Mouse (Mus musculus) hindbrain, embryonic 15.5 days (tissue): ENCODE measurements at regions not wholly inside any gene's neighbourhood (a gene's known extent, or its start where the extent isn't known, plus 50 kb on each side); places are given as distances from the start of the nearest gene placed in this dataset.

Experiments used
- ATAC-seq: fragments of 200-750 bp; cut with Nextera tagmentation; 2 replicates; pipeline ENCODE4 v1.8.0; 2017; ENCODE audit warnings: low read depth, moderate number of reproducible peaks, moderate TSS enrichment; ENCODE audit not compliant: low FRiP score
- H3K27ac ChIP-seq: fragments of 300-500 bp; sonication (generic); replicated peaks from 2 replicates; pipeline ENCODE4 v1.5.1; 2015; ENCODE audit warnings: mild to moderate bottlenecking, inconsistent platforms
- H3K27me3 ChIP-seq: fragments of 300-500 bp; sonication (generic); 2 replicates; pipeline ENCODE4 v1.6.1; 2015; ENCODE audit warnings: control low read depth, inconsistent platforms
- H3K36me3 ChIP-seq: fragments of 300-500 bp; sonication (generic); 2 replicates; pipeline ENCODE4 v1.6.1; 2015; ENCODE audit warnings: control low read depth, inconsistent platforms
- H3K4me1 ChIP-seq: fragments of 300-500 bp; sonication (generic); replicated peaks from 2 replicates; pipeline ENCODE4 v1.6.1; 2015; ENCODE audit warnings: control low read depth, inconsistent platforms
- H3K4me2 ChIP-seq: fragments of 300-500 bp; sonication (generic); 2 replicates; pipeline ENCODE4 v1.6.1; 2015; ENCODE audit warnings: moderate library complexity, mild to moderate bottlenecking, inconsistent platforms
- H3K4me3 ChIP-seq: fragments of 300-500 bp; sonication (generic); 2 replicates; pipeline ENCODE4 v1.5.1; 2015; ENCODE audit warnings: mild to moderate bottlenecking, inconsistent platforms
- H3K9ac ChIP-seq: fragments of 300-500 bp; sonication (generic); 2 replicates; pipeline ENCODE4 v1.6.1; 2015; ENCODE audit warnings: inconsistent platforms
- H3K9me3 ChIP-seq: fragments of 300-500 bp; sonication (generic); 2 replicates; pipeline ENCODE4 v1.6.1; 2016; ENCODE audit warnings: control low read depth, inconsistent platforms
- WGBS: fragments of 180-500 bp; shearing (Covaris S2); methylation state at CpG from one replicate; pipeline ENCODE4 v1.1.7; 2015; 5-methylcytosine and 5-hydroxymethylcytosine counted together

DNA sequence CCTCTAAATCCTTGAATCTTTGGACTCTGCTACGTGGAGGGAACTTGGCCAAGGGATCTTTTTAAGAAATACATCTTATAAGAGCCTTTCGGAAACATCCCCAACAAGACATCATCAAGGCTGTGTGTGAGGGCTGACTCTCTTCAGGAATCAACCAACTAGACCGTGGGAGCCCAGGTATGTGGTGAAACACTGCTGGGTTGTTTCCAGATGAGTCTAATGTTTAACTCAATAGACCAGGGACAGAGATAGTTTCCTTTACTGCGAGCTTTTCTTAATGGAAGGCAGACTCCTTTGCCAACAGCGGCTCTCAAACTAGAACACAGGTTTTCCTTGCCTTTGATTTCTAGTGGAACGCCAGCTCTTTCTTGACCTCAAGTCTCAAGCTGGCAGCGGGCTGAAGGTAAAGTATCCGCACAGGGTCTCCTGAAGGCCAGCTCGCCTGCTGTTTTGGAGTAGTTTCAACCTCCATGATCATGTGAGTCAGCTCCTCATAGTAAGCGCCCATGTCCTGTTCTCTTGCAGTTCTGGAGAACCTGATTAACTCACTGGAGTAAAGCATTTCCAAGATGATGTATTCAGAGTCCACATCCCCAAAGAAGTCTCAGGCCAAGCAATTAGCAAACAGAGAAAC lies 345.7 kb upstream of the Prkcq start:
- peaks cover 6% of the 10 kb centered on the region; the same call in 1 of the 2 replicates for H3K4me1 ChIP-seq
- H3K4me2 ChIP-seq, result peak overlapping the region; percentile 54
- peak overlapping the region; percentile 40 for H3K4me3 ChIP-seq
- no peaks in the 10 kb centered on the region for H3K27me3 ChIP-seq
- 83% methylated on average over 10 of the region's 10 CpGs for WGBS
- H3K9ac ChIP-seq, result no peak overlapping the region; the same call in 1 of the 2 replicates
- no peak overlapping the region for H3K27ac ChIP-seq
- ATAC-seq, result no peak
- no peaks in the 10 kb centered on the region for H3K36me3 ChIP-seq
- no peaks in the 10 kb centered on the region for H3K9me3 ChIP-seq

DNA sequence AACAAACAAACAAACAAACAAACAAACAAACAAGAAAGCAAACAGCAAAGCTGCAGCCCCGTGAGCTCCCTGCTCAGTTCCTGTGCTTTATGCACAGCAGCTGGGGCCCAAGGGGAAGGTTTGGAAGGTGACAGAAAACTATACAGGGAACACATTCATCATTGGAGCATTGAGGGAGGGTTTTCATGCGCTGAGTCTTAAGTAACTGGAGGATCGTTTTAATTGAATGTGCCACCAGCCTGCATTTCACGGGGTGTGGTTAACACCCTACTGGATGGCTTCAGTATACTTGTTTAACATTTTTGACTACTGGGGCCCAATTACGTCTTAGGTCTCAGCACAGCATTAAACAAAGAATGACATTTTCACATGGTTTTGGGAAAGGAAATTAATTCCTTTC lies 331.9 kb upstream of the Prkcq start:
- no peak overlapping the region for H3K9ac ChIP-seq
- H3K9me3 ChIP-seq, result no peaks in the 10 kb centered on the region
- no peak for ATAC-seq
- H3K4me1 ChIP-seq, result no peaks in the 10 kb centered on the region
- H3K27ac ChIP-seq, result no peak overlapping the region
- no peak overlapping the region for H3K4me2 ChIP-seq
- no peak overlapping the region for H3K4me3 ChIP-seq
- H3K36me3 ChIP-seq, result no peaks in the 10 kb centered on the region
- WGBS, result 38% methylated on average over 5 of the region's 5 CpGs
- H3K27me3 ChIP-seq, result no peaks in the 10 kb centered on the region

- H3K9me3 ChIP-seq, result no peaks in the 10 kb centered on the region
- no peak for ATAC-seq
- 70% methylated on average over 8 of the region's 8 CpGs for WGBS
- no peak overlapping the region for H3K9ac ChIP-seq
- no peaks in the 10 kb centered on the region for H3K36me3 ChIP-seq
- no peak overlapping the region for H3K4me3 ChIP-seq
- H3K4me1 ChIP-seq, result no peaks in the 10 kb centered on the region
- no peaks in the 10 kb centered on the region for H3K27me3 ChIP-seq
- H3K27ac ChIP-seq, result no peak overlapping the region
- H3K4me2 ChIP-seq, result no peak overlapping the region
Observed at GRCm38 (mm10) chr2:10861654-10862292, 310.1 kb upstream of the Prkcq start.

DNA sequence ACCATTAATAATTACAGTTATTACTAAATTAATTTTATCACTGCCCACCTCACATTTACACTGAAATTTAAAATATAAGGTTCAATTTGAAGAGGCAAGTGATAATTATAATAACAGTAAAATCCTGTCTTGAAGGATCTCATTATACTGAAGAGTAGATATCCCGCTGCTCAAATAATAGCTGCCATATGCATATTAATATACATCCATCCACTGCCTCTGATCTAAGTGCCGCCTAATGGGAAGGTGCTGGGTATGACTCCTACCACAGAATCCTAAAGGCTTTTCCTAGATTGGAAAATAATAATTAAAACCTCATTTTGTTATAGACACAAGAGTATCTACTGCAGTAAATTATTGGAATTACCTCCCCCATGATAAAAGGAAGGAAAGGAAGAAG lies 307.5 kb upstream of the Prkcq start:
- no peak overlapping the region for H3K4me2 ChIP-seq
- H3K9ac ChIP-seq, result no peak overlapping the region
- no peaks in the 10 kb centered on the region for H3K9me3 ChIP-seq
- no peaks in the 10 kb centered on the region for H3K27me3 ChIP-seq
- WGBS, result 74% methylated on average over 2 of the region's 2 CpGs
- no peaks in the 10 kb centered on the region for H3K4me1 ChIP-seq
- H3K27ac ChIP-seq, result no peak overlapping the region
- no peak overlapping the region for H3K4me3 ChIP-seq
- no peak for ATAC-seq
- H3K36me3 ChIP-seq, result no peaks in the 10 kb centered on the region

GRCm38 (mm10) chr2:10874303-10874702 lies 297.6 kb upstream of the Prkcq start:
- Histone ChIP-seq H3K27me3 (no peaks in the 10 kb centered on the region), H3K27ac (no peak overlapping the region), H3K36me3 (no peaks in the 10 kb centered on the region), H3K4me2 (no peak overlapping the region), H3K9me3 (no peaks in the 10 kb centered on the region), H3K4me1 (no peaks in the 10 kb centered on the region), H3K9ac (no peak overlapping the region), H3K4me3 (no peak overlapping the region)
- no peak for ATAC-seq
- WGBS, result 89% methylated on average over 4 of the region's 4 CpGs

DNA sequence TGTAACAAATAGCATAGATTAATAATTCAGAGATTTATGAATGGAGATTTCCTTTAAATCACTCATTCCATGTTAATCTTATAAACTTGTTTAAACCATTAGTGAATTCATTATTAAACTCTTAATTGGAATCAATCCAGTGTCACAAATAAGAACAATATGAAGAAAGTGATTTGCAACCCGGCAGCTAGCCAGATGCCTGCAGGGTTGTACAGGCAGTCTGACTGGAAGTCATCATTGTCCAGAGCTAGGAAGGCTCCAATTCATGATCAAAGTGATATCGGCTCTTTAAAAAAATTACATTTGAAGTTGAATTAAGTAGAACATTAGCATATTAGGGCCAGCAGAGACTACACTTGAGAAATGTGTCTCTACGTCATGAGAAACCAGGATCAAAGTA lies 270.0 kb upstream of the Prkcq start:
- Histone ChIP-seq H3K9me3 (no peaks in the 10 kb centered on the region), H3K27me3 (no peaks in the 10 kb centered on the region), H3K4me1 (no peaks in the 10 kb centered on the region), H3K4me2 (no peak overlapping the region), H3K27ac (no peak overlapping the region), H3K4me3 (no peak overlapping the region), H3K9ac (no peak overlapping the region), H3K36me3 (no peaks in the 10 kb centered on the region)
- ATAC-seq, result no peak
- WGBS, result 74% methylated on average over 3 of the region's 3 CpGs

DNA sequence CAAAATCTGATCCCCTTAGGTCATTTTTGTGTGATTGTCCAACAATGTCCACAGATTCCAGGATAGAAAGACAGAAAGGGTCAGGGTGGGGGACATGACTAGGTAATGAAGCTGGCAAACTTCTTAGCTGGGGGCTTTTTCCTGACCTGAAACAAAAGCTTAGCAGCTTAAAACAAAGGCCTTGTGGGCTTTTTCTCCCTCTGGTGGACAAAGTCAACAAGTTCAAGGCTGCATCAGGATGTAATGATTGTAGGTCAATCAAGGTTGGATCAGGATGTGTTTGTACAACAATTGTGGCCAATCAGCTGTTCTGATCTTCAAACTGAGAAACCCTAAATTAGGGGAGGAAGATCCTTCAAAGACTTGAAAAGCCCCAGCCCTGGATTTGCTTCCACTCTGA lies 252.0 kb upstream of the Prkcq start:
- no peaks in the 10 kb centered on the region for H3K9me3 ChIP-seq
- no peak overlapping the region for H3K9ac ChIP-seq
- ATAC-seq, result no peak
- H3K36me3 ChIP-seq, result no peaks in the 10 kb centered on the region
- no peak overlapping the region for H3K4me2 ChIP-seq
- H3K27ac ChIP-seq, result no peak overlapping the region
- peaks cover 15% of the 10 kb centered on the region for H3K4me1 ChIP-seq
- no peaks in the 10 kb centered on the region for H3K27me3 ChIP-seq
- H3K4me3 ChIP-seq, result no peak overlapping the region

DNA sequence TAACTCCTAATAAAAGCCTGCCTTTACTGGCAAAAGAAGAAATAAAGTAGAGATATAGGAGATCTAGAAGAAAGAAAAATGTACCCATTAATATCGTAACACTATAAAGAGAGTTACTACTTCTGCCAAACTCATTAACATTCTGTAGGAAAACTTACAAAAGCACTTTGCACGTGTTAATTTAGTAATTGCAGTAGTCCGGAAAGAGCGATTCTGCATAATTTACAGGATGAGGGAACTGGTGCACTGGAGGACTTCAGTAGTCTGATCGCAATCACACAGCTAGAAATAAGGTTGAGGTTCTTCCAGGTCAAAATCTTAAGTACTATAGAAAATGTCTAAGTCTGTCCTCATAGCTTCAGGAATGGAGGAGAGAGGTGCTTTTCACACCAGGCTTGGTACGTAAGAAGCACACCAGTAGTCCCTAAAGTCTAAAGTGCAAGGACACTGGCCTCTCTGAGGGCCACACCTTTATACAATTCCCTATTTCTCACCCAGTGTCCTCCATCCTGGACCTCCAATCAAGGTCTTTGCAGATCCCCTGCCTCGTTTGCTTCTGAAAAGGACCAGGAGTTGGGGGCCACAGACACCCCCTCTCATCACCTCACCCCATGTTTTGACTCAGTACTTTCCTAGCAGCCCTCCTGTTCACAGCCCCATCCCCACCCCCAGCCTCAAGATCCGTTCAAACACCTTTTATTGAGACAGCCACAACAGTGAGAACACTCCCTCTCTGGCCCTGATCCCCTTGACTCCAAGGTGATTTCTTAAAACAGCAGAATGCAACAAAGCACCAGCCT lies 251.0 kb upstream of the Prkcq start:
- 51% methylated on average over 8 of the region's 8 CpGs for WGBS
- H3K27ac ChIP-seq, result peak overlapping the region; percentile 31

GRCm38 (mm10) chr2:10921486-10922450 lies 250.1 kb upstream of the Prkcq start:
- peak overlapping the region; percentile 39 for H3K4me2 ChIP-seq
- 27% methylated on average over 13 of the region's 13 CpGs for WGBS
- peak overlapping the region; percentile 31 for H3K27ac ChIP-seq
- H3K9ac ChIP-seq, result no peak overlapping the region
- peak; percentile 61 for ATAC-seq
- no peaks in the 10 kb centered on the region for H3K9me3 ChIP-seq
- H3K4me1 ChIP-seq, result peaks cover 15% of the 10 kb centered on the region
- no peaks in the 10 kb centered on the region for H3K27me3 ChIP-seq
- peak overlapping the region; percentile 3; the same call in 1 of the 2 replicates for H3K4me3 ChIP-seq
- H3K36me3 ChIP-seq, result no peaks in the 10 kb centered on the region

More for the DNA sequence above, 251.0 kb upstream of the Prkcq start:
- peak; percentile 40; the same call in 1 of the 2 replicates for ATAC-seq
- no peaks in the 10 kb centered on the region for H3K9me3 ChIP-seq
- H3K9ac ChIP-seq, result no peak overlapping the region
- peak overlapping the region; percentile 39 for H3K4me2 ChIP-seq
- H3K27me3 ChIP-seq, result no peaks in the 10 kb centered on the region
- no peak overlapping the region for H3K4me3 ChIP-seq
- H3K4me1 ChIP-seq, result peaks cover 15% of the 10 kb centered on the region
- no peaks in the 10 kb centered on the region for H3K36me3 ChIP-seq

- H3K9ac ChIP-seq, result no peak overlapping the region
- no peak for ATAC-seq
- 85% methylated on average over 4 of the region's 4 CpGs for WGBS
- no peaks in the 10 kb centered on the region for H3K36me3 ChIP-seq
- H3K4me3 ChIP-seq, result no peak overlapping the region
- H3K9me3 ChIP-seq, result no peaks in the 10 kb centered on the region
- no peaks in the 10 kb centered on the region for H3K27me3 ChIP-seq
- no peak overlapping the region for H3K4me2 ChIP-seq
- no peak overlapping the region for H3K27ac ChIP-seq
- peaks cover 15% of the 10 kb centered on the region for H3K4me1 ChIP-seq
Observed at GRCm38 (mm10) chr2:10923984-10924383, 247.9 kb upstream of the Prkcq start.

GRCm38 (mm10) chr2:10925361-10925760 lies 246.5 kb upstream of the Prkcq start:
- H3K9ac ChIP-seq, result no peak overlapping the region
- H3K27me3 ChIP-seq, result no peaks in the 10 kb centered on the region
- ATAC-seq, result no peak
- H3K4me2 ChIP-seq, result no peak overlapping the region
- 68% methylated on average over 7 of the region's 7 CpGs for WGBS
- H3K9me3 ChIP-seq, result no peaks in the 10 kb centered on the region
- H3K4me1 ChIP-seq, result peaks cover 15% of the 10 kb centered on the region
- H3K27ac ChIP-seq, result no peak overlapping the region
- no peaks in the 10 kb centered on the region for H3K36me3 ChIP-seq
- H3K4me3 ChIP-seq, result no peak overlapping the region
